Mouse (Mus musculus): ENCODE data around the gene Nxpe4.

Gene Nxpe4

DNA sequence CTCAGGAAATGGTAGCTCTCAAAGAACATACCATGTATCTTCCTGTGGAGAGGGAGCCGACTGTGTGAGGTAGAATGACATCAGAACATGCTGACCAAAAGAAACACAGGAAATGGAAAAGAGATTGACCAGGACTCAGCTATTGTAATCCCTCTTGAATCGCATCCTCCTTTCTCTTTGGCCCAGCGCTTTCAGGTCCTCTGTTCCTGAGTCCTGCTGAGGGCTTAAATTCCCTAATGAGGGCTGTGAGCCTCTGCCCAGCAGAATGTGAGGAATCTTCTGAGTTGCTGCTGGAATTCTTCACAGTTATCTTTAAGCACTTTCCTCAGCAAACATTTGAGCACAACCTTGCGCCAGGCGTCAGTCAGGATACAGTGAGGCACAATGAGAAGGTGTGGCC is 78.6 kb downstream of the Nxpe4 start:
- no peak for DNase-seq (ENCODE audit: low spot score)

DNA sequence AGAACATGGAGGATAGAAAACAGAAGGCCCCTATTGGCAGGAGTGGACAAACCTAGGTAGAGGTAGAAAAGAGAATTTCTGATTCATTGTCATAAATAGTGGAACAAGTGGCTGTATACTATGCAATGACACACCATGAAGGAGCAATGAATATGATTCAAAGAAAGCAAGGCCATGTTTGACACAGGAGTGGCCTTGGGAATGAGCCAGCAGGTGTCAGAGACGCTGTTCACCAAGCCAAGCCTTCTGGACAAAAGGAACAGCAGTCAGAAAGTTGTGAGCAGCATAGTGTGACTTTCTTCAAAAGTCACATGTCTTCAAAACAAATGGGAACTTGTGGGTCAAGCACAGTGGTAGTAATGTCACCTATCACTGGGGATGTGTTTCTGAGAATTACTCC is 80.0 kb downstream of the Nxpe4 start:
- DNase-seq (ENCODE audit: low spot score), result no peak

DNA sequence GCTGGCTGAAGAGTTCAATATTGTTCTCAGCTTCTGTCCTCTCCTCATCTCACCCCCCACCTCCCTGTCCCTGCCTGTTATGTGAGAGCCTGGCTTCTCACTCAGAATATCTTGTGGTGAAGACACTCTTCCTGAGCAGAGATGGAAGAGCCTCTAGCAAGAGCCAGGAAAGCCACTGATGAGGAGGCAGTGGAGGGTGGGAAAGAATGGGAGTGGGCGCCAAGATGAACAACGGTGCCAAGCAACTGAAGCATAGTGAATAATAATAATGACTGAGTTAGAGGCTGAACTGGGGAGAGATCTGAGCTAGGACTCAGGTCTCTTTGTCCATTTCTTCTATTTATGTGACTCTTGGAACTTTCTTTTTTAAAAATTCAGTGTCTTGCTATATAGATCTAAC is 80.9 kb downstream of the Nxpe4 start:
- DNase-seq (ENCODE audit: low spot score), result no peak

DNA sequence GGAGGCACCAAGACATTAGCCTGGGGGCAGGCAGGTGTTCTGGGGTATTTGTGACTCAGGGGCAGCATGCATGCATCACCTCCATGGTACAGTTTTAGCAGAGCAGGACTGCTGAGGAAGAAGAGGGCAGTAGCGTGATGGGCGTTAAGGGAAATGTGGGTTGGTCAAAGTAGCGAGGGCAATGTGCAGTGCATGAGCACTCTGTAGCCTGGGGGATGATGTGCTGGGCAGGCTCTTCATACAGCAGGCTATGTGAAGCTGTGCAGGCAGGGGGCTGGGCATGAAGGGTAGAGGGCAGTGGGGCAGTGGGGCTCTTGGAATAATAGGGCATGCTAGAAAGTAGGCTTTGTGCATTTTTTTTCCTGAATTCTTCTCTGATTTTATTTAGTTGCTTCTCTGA is 82.4 kb downstream of the Nxpe4 start:
- DNase-seq (ENCODE audit: low spot score), result no peak

DNA sequence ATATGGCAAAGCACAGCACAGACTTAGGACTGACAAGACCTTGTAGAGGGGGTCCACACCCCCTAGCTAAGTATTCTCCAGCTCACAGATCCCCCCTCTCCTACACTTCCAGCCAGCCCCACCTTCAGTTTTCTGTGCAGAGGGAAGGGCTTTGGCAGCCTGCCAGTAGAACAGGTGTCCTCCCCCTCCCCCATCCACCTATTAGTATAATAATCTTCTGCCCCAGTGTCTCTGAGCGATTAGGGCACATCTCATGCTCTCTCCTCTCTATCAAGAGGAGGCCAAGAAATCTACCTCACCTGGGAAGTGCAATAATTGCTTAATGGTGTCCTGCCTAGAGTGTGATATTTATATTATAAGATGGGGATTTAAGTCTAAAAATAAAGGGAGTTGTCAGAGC is 83.7 kb downstream of the Nxpe4 start:
- no peak for DNase-seq (ENCODE audit: low spot score)

DNA sequence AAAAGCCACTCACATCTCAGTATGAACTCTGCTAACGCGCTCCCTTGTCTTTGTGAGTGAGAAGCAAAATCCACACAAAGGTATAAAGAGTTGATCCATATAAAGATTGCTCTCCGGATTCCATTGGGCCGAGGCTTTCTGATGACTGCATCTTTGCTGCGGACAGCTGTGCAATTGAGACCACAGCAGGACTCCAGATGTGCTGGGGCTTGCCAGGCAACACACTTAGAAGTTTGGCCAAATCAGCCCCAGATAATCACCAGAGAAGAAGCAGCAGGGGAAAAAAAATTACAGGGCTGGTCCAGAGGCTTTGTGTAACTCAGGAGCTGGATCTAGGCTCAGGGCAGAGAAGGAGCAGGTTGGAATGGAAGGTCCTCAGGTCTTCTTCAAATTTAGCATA is 85.5 kb downstream of the Nxpe4 start:
- DNase-seq (ENCODE audit: low spot score), result no peak

DNA sequence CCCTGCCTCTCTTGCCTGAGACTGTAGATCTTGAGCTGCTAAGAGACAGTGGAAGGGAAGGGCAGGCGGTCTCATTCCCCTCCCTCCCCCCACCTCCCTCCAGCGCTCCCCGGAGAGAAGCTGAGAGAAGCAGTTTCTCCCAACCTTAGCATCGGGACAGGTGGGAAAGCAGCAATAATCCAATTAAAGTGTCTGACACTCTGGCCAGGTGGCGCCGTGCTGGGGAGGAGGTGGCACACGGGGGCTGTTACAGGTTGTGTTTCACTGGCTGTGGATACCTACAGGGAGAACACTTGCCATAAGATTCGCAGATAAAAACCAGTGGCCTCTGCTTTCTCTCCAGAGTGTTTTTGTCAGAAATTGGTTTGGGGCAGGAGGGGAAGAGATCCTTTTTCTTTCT is 90.4 kb downstream of the Nxpe4 start:
- no peak for DNase-seq (ENCODE audit: low spot score)

DNA sequence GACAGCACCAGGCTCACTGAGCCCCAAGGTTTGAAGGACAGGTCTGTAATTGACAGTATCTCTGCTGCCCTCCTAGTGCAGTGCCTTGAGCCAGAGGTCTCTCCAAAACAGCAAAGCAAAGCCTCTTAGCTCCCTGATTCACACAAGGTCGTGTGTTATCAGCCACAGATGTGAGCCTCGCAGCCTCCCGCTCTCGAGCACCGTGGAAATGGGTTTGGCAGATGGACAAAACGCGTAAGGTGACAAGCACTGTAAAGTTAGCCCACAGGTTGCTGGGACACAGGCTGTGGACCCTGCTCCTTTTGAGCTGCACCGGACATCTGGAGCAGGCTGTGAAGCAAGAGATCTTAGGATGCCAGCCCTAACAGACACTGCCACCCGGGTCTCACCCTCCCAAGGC is 95.2 kb downstream of the Nxpe4 start:
- no peak for DNase-seq (ENCODE audit: low spot score)

DNA sequence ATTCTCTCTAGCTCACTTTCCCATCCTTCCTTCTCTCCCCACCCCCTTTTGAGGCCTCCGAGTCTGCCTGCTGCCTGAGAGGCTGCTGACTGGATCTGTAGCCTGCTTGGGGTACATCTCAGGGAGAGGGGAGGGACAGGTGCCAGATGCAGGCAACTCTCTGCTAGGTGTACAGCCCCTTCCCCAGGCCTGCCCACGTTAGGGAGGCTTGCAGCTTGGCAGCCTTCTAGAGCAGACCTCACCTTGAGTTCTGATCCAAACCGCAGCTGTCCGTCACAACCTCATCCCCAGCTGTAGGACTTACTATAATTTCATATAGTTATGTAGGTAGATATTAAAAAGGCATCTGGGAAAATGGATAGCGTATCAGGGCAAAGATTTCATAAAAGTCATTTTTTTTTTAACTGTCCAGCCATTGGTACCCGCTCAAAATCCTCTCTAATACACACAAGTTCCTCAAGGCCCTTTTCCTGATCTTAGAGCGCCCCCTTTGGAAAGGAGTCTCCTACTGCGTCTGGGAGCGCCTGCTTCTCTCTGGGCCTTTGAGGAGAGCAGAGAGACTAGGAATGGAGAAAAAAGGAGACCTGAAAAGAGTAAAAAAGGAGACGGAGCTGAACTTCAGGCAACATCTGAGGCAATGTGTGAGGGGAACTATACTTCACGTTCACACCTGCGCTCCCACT is 96.1 kb downstream of the Nxpe4 start:
- DNase-seq (ENCODE audit: low spot score), result peak; percentile 8

DNA sequence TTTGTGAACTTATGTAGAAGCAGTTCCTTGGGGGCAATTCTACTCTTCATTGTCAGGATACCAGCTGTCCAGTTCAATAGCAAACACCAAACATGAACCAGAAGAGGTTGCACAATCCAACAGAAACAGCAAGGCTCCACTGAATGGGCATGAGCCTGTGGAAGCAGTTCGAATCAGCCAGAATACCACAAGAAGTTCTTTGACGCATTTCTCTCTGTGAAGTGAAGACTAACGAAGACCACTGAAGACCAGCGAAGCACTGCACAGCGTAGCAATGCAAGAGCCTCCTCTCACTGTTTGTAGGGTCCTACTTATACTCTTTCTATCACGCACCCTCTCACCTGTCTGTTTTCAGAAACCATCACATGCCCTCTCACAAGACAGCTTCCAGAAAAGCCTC is 102.8 kb downstream of the Nxpe4 start:
- DNase-seq (ENCODE audit: low spot score), result no peak

DNA sequence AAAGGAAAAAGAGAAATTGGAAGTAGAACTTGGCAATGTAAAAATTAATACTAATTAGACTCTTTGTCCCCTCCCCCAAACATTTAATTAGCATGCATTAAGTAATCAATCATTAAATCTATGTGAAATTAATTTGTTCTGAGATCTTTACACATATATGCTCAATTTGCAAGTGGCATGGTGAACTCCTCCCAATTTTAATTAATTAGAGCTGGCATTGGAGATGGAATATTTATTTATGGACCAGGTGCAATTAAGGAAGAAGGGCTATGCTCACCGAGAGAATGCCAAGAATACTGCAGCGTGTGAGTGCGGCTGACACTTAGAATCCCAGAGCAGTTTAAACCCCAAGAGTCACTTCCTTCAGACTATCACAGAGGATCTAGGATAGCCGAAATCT is 103.7 kb downstream of the Nxpe4 start:
- DNase-seq (ENCODE audit: low spot score), result no peak

DNA sequence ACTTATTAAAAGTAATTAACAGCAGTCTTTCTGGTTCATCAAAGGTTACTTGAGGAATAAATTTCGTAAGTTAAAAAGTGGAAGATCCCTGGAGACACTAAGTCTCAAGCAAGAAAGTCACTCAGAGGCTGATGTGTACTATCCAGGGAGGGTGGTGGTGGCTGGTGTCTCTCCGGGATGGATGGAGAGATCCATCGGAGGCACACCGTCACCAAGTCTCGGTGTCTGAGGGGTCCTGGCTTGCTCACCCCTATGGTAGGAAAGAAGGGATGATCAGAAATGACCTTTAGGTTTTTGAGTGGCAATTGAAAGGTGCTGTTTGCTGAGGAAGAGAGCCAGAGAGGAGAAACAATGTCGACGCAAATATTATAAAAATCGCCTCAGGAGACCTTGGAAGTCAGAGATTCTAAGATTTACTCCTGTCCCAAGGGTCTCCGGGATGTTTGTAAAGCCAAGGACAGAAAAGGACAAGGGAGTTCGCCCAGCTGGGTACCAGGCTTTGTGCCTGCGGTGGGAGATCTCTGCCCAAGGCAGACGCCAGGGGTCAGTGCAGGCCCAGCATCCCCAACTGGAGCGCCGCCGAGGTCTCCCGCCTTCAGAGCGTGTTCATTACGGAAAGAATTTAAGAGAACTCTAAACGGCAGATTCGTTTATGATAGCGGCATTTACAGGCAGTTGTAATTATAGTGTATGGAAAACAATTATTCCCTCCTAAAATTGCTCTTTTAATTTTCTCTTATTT is 104.6 kb downstream of the Nxpe4 start:
- DNase-seq (ENCODE audit: low spot score), result peak; percentile 64

DNA sequence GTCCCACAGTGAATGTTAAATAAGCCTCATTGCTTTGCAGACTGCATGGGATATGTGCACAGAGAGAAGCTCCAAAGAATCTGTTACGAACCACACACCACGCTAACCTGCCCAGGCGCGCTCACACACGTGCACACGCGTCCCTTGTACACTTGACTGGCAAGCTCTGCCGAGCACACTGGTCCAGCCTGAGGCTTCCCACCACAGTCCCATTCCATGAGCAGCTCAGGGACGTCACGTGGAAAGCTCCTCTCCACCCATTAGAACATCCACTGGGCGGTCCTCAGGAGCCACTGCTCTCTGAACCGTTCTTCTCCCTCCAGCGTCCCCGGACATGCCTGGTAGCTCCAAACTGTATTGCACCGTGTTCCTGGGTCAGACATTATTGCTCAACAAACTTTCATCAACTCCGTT is 105.2 kb downstream of the Nxpe4 start:
- DNase-seq (ENCODE audit: low spot score), result peak; percentile 56

DNA sequence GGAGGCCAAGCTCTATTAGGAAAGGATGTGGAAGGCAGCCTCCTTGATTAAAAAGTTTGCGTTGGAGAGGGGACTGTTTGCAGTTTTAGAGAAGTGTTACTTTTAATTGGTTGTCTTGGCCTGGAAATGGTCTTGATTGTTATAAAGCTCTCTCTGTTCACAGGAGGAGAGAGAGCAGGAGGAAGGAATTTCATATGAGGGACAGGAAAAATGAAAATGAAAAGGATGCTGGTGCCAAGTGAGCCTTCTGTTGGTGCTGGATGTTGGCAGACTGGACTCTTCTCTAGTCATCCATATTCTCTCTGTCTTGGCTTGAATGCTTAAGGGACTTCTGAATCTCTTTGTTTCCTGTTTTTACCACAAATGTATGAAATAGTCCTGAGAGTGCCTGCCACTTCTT is 106.1 kb downstream of the Nxpe4 start:
- DNase-seq (ENCODE audit: low spot score), result no peak

DNA sequence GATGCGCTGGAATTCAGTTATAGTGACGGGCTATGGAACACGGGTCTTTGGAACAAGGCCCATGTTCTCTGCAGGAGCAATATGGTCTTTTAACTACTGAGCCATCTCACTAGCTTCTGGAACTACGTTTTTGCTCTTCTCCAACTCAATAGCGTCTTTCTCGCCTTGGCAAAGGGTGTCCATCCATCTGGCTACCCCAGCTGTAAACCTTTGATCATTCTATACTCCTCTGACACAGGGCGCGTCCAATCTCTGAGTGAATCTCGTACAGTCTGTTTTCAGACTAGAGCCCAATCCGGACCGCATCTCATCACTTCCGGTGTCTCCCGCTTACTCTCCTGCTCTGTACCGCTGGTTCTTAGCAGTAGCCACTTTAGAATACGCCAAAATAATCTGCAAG is 115.0 kb downstream of the Nxpe4 start:
- no peak for DNase-seq (ENCODE audit: low spot score)

DNA sequence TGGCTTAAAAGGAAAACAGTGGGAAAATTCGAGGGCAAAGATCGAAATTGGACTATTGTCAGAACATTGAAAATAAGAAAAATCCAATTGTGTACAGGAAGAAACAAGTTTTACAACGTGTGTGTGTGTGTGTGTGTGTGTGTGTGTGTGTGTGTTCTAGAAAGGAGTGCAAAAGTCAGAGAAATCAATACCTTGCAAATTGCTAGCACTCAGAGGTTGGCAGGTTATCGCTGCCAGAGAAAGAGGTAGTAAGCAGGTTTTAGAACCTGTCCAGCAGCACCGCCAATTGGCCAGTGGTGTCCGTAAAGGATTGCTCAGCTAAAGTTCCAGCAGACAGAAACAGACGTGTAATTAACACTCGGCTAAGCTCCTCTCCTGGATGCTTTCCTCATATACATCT is 122.4 kb downstream of the Nxpe4 start:
- DNase-seq (ENCODE audit: low spot score), result no peak

DNA sequence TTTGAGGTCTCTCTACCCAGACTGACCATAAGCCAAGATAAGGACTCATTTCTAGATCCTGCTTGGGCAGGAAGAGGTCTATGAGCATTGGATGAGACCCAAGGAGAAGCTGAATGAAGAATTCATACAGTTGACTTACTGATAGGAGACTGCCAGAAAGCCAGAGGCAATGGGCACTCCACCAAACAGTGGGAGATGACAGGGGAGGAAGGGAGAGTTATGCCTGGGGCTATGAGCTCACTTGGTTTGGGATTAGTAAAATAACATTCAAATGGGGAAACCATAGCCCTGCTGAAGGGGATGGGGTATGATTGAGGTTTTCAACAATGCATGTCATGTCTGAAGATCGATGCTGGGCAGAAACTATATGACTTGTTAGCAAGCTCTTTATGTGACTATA is 128.5 kb downstream of the Nxpe4 start:
- DNase-seq (ENCODE audit: low spot score), result no peak

DNA sequence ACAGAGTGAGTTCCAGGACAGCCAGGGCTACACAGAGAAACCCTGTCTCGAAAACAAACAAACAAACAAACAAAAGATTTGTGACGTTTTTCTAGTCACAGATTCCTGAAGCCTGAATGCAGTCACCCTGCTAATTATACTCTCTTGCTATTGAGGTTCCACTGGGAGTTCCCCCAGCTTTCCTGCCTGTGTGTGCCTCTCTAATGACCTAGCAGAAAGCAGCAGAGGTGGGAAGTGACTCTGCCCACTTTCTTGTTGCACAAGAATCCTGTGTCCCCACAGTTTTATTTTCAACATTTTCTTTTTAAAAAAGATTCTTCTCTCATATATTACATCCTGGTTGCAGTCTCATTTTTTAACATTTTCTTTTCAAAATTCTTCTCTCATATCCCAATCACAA is 132.9 kb downstream of the Nxpe4 start:
- no peak for DNase-seq (ENCODE audit: low spot score)

DNA sequence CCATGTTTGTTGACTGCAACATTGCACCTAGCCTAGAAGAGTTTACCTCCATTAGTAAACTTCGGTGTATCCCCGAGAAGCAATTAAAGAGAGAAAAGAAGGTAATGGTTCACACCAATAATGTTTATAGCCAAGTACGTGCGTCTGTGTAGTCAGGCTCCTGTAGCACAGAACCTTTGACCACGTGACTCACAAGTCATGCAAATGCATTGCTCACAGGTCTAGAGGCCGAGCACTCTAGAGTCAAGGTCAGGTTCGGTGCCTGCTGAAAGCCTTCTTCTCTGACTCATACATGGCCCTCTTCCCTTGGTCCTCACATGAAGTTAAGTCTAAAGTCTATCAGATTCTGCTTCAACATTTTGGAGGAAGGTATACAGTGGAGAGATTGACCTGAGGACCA is 137.2 kb downstream of the Nxpe4 start:
- no peak for DNase-seq (ENCODE audit: low spot score)

DNA sequence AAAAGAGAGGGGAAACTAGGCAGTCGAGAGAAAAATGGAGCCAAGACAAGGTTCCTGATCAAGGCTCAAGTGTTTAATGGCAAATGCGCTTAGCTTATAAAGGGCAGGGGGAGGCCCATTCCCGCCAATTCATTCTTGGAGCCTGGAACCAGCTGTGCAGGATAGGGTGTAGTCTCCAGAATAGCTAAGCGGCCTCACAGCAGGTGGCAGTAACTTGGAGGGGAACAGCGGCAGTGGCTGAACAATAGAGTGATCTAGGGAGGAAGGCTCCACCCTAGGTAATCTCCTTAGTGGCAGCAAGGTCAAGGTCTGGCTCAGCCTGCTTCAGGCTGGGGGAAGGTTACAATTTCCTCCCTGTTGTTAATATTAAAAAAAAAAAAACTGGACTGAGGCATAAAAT is 141.7 kb downstream of the Nxpe4 start:
- peak; percentile 29 for DNase-seq (ENCODE audit: low spot score)

DNA sequence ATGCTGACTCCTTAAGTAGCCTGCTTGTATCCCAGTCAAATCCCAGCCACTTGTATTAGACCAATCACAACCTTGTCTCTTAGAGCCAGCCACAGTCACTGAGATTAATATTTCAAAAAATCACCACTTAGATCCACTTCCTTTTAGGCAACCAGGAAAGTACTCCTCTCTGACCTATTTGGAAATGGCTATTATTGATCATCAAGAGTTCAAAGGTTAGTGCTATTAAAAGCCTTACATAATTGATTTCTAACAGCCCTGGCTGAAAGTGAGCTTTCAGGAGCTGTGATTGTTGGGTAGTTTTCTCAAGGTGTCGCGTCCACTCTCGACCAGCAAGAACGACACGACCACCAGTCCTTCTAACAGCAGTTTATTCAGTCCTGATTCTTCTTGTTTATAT is 149.4 kb downstream of the Nxpe4 start:
- DNase-seq (ENCODE audit: low spot score), result no peak

DNA sequence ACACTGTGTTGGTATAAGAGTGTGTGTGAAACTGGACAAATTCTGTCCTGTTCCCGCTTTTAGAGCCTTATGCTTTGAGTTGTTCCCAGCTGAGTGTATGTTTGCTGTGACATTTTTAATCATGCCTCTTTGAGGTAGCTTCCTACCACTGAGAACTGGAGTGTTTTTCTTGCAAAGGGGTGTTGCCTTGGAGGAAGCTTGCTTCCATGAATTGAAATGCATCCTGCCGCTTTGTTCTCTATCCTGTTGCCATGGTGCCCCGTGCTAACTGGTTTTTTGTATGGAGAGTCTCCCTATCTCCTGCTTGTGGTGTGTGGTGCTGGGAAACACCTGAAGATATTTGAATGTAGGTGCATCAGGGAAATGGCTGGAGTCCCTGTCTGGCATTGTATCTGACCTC is 152.4 kb downstream of the Nxpe4 start:
- DNase-seq (ENCODE audit: low spot score), result peak; percentile 53

DNA sequence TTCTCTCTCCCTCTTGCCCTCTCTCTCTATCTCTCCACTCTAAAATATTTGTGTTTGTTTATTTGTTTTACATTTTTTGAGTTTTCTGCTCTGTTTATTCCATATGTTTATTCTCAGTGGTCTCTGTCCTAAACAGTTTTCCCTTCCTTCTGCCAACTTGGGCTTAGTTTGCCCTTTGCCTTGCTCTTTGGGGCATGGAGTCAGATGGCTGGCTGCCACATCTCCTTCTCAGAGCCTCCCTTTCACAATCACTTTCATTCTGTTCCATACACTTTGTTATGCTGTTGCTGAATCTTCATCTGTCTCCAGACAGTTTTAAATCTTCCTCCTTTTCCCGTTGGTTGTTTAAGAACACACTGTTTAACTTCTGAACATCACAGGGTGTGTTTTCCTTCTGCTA is 154.0 kb downstream of the Nxpe4 start:
- no peak for DNase-seq (ENCODE audit: low spot score)

DNA sequence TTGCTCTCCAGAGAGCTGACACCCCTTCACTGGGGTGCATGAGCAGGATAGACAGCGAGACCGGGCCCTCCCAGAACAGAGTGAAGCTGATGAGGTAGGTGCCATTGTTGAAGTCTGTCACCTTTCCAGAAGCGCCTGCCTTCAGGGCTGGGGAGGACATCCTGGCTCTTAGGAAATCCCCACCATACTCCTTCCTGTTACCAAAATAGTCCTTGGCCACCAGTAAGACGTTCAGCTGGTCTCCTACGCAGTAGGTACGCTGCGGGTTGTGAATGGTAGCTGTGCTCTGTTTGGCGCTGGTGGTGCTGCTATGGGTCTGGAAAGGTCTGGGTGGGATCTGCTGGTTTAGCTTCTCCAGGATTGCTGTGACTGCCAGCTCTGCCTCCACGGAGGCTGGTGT is 164.5 kb downstream of the Nxpe4 start:
- DNase-seq (ENCODE audit: low spot score), result no peak
